Comparison of ENCODE assay signal across 8 mouse cellular contexts in genomic region chrX:42360973-42361372, GRCm38 (mm10).
A peak's percentile ranks its signal among the peaks of the same experiment; 100 is the strongest.
DNase-seq lines count a peak whose midpoint lies in the region; ATAC-seq lines count a peak whose summit lies in the region.

No protein-coding gene starts in this region.

- DNase-seq in kidney, adult 8-10 months = no peak
- peak; percentile 10 for DNase-seq in embryonic facial prominence, embryonic 14.5 days (ENCODE audit: low spot score)
- no peak for DNase-seq in adrenal gland, adult 2 months
- DNase-seq in adrenal gland, postnatal 10 days = no peak
- no peak for DNase-seq in T-cell, adult 2 months (ENCODE audit: low spot score)

- no peaks in the 10 kb centered on the region; the same call in 1 of the 2 replicates for H3K27me3 ChIP-seq in kidney, embryonic 16.5 days (ENCODE audit: insufficient read depth, low read length)
- no peaks in the 10 kb centered on the region for H3K27me3 ChIP-seq in embryonic facial prominence, embryonic 14.5 days (replicated peaks; ENCODE audit: control insufficient read depth, insufficient read depth, low read length)
- H3K27me3 ChIP-seq in intestine, embryonic 15.5 days (replicated peaks) = no peaks in the 10 kb centered on the region
- no peaks in the 10 kb centered on the region for H3K27me3 ChIP-seq in neural tube, embryonic 12.5 days (replicated peaks)

- ATAC-seq in kidney, embryonic 16.5 days (ENCODE audit: low FRiP score, low TSS enrichment) = no peak
- no peak for ATAC-seq in embryonic facial prominence, embryonic 14.5 days (ENCODE audit: low read depth)
- no peak for ATAC-seq in intestine, embryonic 15.5 days
- 0 out of 2 replicates have a peak, but pooled peaks have one; percentile 27 for ATAC-seq in neural tube, embryonic 12.5 days (ENCODE audit: low FRiP score, low read depth)

- 41% methylated on average over 6 of the region's 6 CpGs for WGBS in kidney, embryonic 16.5 days
- 41% methylated on average over 6 of the region's 6 CpGs for WGBS in embryonic facial prominence, embryonic 14.5 days
- WGBS in intestine, embryonic 15.5 days = 59% methylated on average over 6 of the region's 6 CpGs
- WGBS in neural tube, embryonic 12.5 days = 28% methylated on average over 6 of the region's 6 CpGs

- H3K9me3 ChIP-seq in kidney, embryonic 16.5 days (ENCODE audit: low read length) = no peaks in the 10 kb centered on the region
- no peaks in the 10 kb centered on the region for H3K9me3 ChIP-seq in embryonic facial prominence, embryonic 14.5 days (ENCODE audit: control insufficient read depth, low read length)
- no peaks in the 10 kb centered on the region for H3K9me3 ChIP-seq in intestine, embryonic 15.5 days
- H3K9me3 ChIP-seq in neural tube, embryonic 12.5 days = no peaks in the 10 kb centered on the region

- no peak overlapping the region for H3K9ac ChIP-seq in kidney, embryonic 16.5 days (replicated peaks; ENCODE audit: low read length)
- no peak overlapping the region for H3K9ac ChIP-seq in embryonic facial prominence, embryonic 14.5 days (ENCODE audit: low read depth, low read length)
- H3K9ac ChIP-seq in intestine, embryonic 15.5 days = no peak overlapping the region
- H3K9ac ChIP-seq in neural tube, embryonic 12.5 days = no peak overlapping the region

- H3K4me3 ChIP-seq in kidney, embryonic 16.5 days (ENCODE audit: low read length) = no peak overlapping the region; the same call in 1 of the 2 replicates
- H3K4me3 ChIP-seq in embryonic facial prominence, embryonic 14.5 days (ENCODE audit: low read depth, low read length) = peak overlapping the region; percentile 31
- H3K4me3 ChIP-seq in intestine, embryonic 15.5 days (replicated peaks) = no peak overlapping the region
- peak overlapping the region; percentile 16; the same call in 1 of the 2 replicates for H3K4me3 ChIP-seq in neural tube, embryonic 12.5 days

- H3K36me3 ChIP-seq in kidney, embryonic 16.5 days (ENCODE audit: insufficient read depth, low read length) = no peaks in the 10 kb centered on the region
- H3K36me3 ChIP-seq in embryonic facial prominence, embryonic 14.5 days (ENCODE audit: control insufficient read depth, insufficient read depth, low read length) = no peaks in the 10 kb centered on the region
- H3K36me3 ChIP-seq in intestine, embryonic 15.5 days = no peaks in the 10 kb centered on the region
- H3K36me3 ChIP-seq in neural tube, embryonic 12.5 days = no peaks in the 10 kb centered on the region

- peak overlapping the region; percentile 55 for H3K4me2 ChIP-seq in kidney, embryonic 16.5 days (replicated peaks; ENCODE audit: low read depth, low read length)
- peak overlapping the region; percentile 48 for H3K4me2 ChIP-seq in embryonic facial prominence, embryonic 14.5 days (ENCODE audit: low read depth, low read length)
- H3K4me2 ChIP-seq in intestine, embryonic 15.5 days (replicated peaks) = peak overlapping the region; percentile 43
- peak overlapping the region; percentile 51 for H3K4me2 ChIP-seq in neural tube, embryonic 12.5 days (replicated peaks)

- H3K27ac ChIP-seq in kidney, embryonic 16.5 days (ENCODE audit: low read length) = peak overlapping the region; percentile 48; the same call in 1 of the 2 replicates
- peak overlapping the region; percentile 49 for H3K27ac ChIP-seq in embryonic facial prominence, embryonic 14.5 days (replicated peaks; ENCODE audit: low read depth, low read length)
- H3K27ac ChIP-seq in intestine, embryonic 15.5 days = no peak overlapping the region
- no peak overlapping the region for H3K27ac ChIP-seq in neural tube, embryonic 12.5 days

- no peaks in the 10 kb centered on the region for H3K4me1 ChIP-seq in kidney, embryonic 16.5 days (ENCODE audit: insufficient read depth, low read length)
- H3K4me1 ChIP-seq in embryonic facial prominence, embryonic 14.5 days (ENCODE audit: control insufficient read depth, insufficient read depth, low read length) = no peaks in the 10 kb centered on the region
- H3K4me1 ChIP-seq in intestine, embryonic 15.5 days (replicated peaks) = no peaks in the 10 kb centered on the region
- H3K4me1 ChIP-seq in neural tube, embryonic 12.5 days = no peaks in the 10 kb centered on the region

Comparison
In these comparisons a context has a peak if more than half of its experiments do, and no peak if none do; other contexts are left out.
1. H3K27ac ChIP-seq: peak in kidney, embryonic 16.5 days (single experiment) and embryonic facial prominence, embryonic 14.5 days (single experiment); none in intestine, embryonic 15.5 days (single experiment) and neural tube, embryonic 12.5 days (single experiment).
2. H3K4me3 ChIP-seq: peak in embryonic facial prominence, embryonic 14.5 days (single experiment) and neural tube, embryonic 12.5 days (single experiment); none in kidney, embryonic 16.5 days (single experiment) and intestine, embryonic 15.5 days (single experiment).
3. Peak in every context shown above with its lines, with median percentiles within 50 percentile points of each other: H3K4me2 ChIP-seq.